Mouse (Mus musculus) MEL (cell line): ENCODE measurements around the gene Cisd1. TPM values are rescaled to one million over a fixed set of nuclear protein-coding genes. Genes with fewer than 3 reads are reported as not detected.

Experiments
- DNase-seq: peaks from one replicate; pipeline ENCODE4 v3.0.0; 2011; ENCODE audit warnings: low read depth, low spot score
- H3K27ac ChIP-seq: 2 replicates; pipeline ENCODE4 v1.5.1; 2012; ENCODE audit warnings: low read depth, mild to moderate bottlenecking, control low read depth, low read length, moderate library complexity; ENCODE audit not compliant: control insufficient read depth
- H3K27me3 ChIP-seq, 2 experiments: fragments of 150-350 bp in 1 of 2; sonication (generic) in 1 of 2; 2 replicates each; pipeline ENCODE4 v1.6.1; 2012; ENCODE audit warnings: low read length in 2 of 2, mild to moderate bottlenecking in 2 of 2, improper control_type of control experiment in 1 of 2, moderate library complexity in 1 of 2; ENCODE audit not compliant: insufficient read depth in 2 of 2, control insufficient read depth in 1 of 2
- H3K36me3 ChIP-seq, 2 experiments: 2 replicates each; pipeline ENCODE4 v1.6.1; 2012 to 2014; ENCODE audit warnings: low read length in 2 of 2, improper control_type of control experiment in 1 of 2, inconsistent platforms in 1 of 2, mild to moderate bottlenecking in 1 of 2; ENCODE audit not compliant: insufficient read depth in 2 of 2, control insufficient read depth in 1 of 2
- H3K4me1 ChIP-seq, 2 experiments: fragments of 150-350 bp in 1 of 2; sonication (generic) in 1 of 2; 2 replicates each; pipeline ENCODE4 v1.6.1; 2012; ENCODE audit warnings: low read length in 2 of 2, improper control_type of control experiment in 1 of 2, mild to moderate bottlenecking in 1 of 2; ENCODE audit not compliant: insufficient read depth in 2 of 2, control insufficient read depth in 1 of 2
- H3K4me3 ChIP-seq, 2 experiments: fragments of 150-350 bp in 1 of 2; sonication (generic) in 1 of 2; 2 replicates each; pipeline ENCODE4 v1.5.1; 2012; ENCODE audit warnings: low read depth in 2 of 2, low read length in 2 of 2, mild to moderate bottlenecking in 2 of 2, moderate library complexity in 2 of 2, control low read depth in 1 of 2, improper control_type of control experiment in 1 of 2; ENCODE audit not compliant: control insufficient read depth in 1 of 2, insufficient read depth in 1 of 2
- H3K79me2 ChIP-seq: 2 replicates; pipeline ENCODE4 v1.6.1; 2012; ENCODE audit warnings: mild to moderate bottlenecking, low read length, moderate library complexity; ENCODE audit not compliant: control insufficient read depth, poor library complexity, insufficient read depth
- H3K9ac ChIP-seq: 2 replicates; pipeline ENCODE4 v1.6.1; 2012; ENCODE audit warnings: low read depth, mild to moderate bottlenecking, control low read depth, low read length, moderate library complexity; ENCODE audit not compliant: control insufficient read depth, poor library complexity, severe bottlenecking
- H3K9me3 ChIP-seq: fragments of 150-350 bp; sonication (generic); replicated peaks from 2 replicates; pipeline ENCODE4 v1.6.1; 2012; ENCODE audit warnings: mild to moderate bottlenecking, low read length, improper control_type of control experiment, moderate library complexity; ENCODE audit not compliant: insufficient read depth
- BHLHE40 ChIP-seq: IDR thresholded peaks from 2 replicates; pipeline ENCODE4 v1.6.1; 2012; ENCODE audit warnings: low read depth, mild to moderate bottlenecking, inconsistent platforms, low read length, improper control_type of control experiment, borderline replicate concordance
- EP300 ChIP-seq, 2 experiments: IDR thresholded peaks; 2 replicates each; pipeline ENCODE4 v1.6.1; 2011; ENCODE audit warnings: improper control_type of control experiment in 2 of 2, low read length in 2 of 2, low read depth in 1 of 2, mild to moderate bottlenecking in 1 of 2
- ETS1 ChIP-seq: IDR thresholded peaks from 2 replicates; pipeline ENCODE4 v1.6.1; 2012; ENCODE audit warnings: low read depth, mild to moderate bottlenecking, inconsistent platforms, low read length, improper control_type of control experiment, moderate library complexity
- GATA1 ChIP-seq: IDR thresholded peaks from 2 replicates; pipeline ENCODE4 v1.6.1; 2011; ENCODE audit warnings: low read depth, low read length, improper control_type of control experiment
- KAT2A ChIP-seq: conservative IDR thresholded peaks from 2 replicates; pipeline ENCODE4 v1.6.1; 2012; ENCODE audit warnings: low read depth, low read length, improper control_type of control experiment, inconsistent platforms
- MAFK ChIP-seq: IDR thresholded peaks from 2 replicates; pipeline ENCODE4 v1.6.1; 2011; ENCODE audit warnings: low read depth, mild to moderate bottlenecking, low read length, improper control_type of control experiment, borderline replicate concordance
- MAX ChIP-seq: IDR thresholded peaks from 2 replicates; pipeline ENCODE4 v1.6.1; 2011; ENCODE audit warnings: low read length, improper control_type of control experiment
- MYB ChIP-seq: IDR thresholded peaks from 2 replicates; pipeline ENCODE4 v1.6.1; 2011; ENCODE audit warnings: mild to moderate bottlenecking, low read depth, low read length, improper control_type of control experiment
- MYC ChIP-seq: IDR thresholded peaks from 2 replicates; pipeline ENCODE4 v1.6.1; 2011; ENCODE audit warnings: low read depth, mild to moderate bottlenecking, low read length, improper control_type of control experiment, moderate library complexity
- NELFE ChIP-seq: IDR thresholded peaks from 2 replicates; pipeline ENCODE4 v1.6.1; 2011; ENCODE audit warnings: low read depth, low read length, improper control_type of control experiment
- NRF1 ChIP-seq: IDR thresholded peaks from 2 replicates; pipeline ENCODE4 v1.6.1; 2014; ENCODE audit warnings: low read depth, mild to moderate bottlenecking, inconsistent platforms, low read length, improper control_type of control experiment, moderate library complexity; ENCODE audit not compliant: poor library complexity, insufficient read depth, severe bottlenecking
- POLR2AphosphoS5 ChIP-seq: IDR thresholded peaks from 2 replicates; pipeline ENCODE4 v1.6.1; 2012; ENCODE audit warnings: low read depth, borderline replicate concordance, mild to moderate bottlenecking, inconsistent platforms, low read length, moderate library complexity, mixed read lengths
- RCOR1 ChIP-seq: IDR thresholded peaks from 2 replicates; pipeline ENCODE4 v1.6.1; 2012; ENCODE audit warnings: low read depth, mild to moderate bottlenecking, inconsistent platforms, low read length, improper control_type of control experiment
- SMC3 ChIP-seq: IDR thresholded peaks from 2 replicates; pipeline ENCODE4 v1.6.1; 2011; ENCODE audit warnings: low read depth, low read length, improper control_type of control experiment
- TBP ChIP-seq: IDR thresholded peaks from 2 replicates; pipeline ENCODE4 v1.8.0; 2011; ENCODE audit warnings: low read depth, low read length, improper control_type of control experiment
- UBTF ChIP-seq: IDR thresholded peaks from 2 replicates; pipeline ENCODE4 v1.6.1; 2012; ENCODE audit warnings: low read depth, mild to moderate bottlenecking, inconsistent platforms, low read length, improper control_type of control experiment, moderate library complexity, borderline replicate concordance; ENCODE audit not compliant: insufficient read depth
- USF1 ChIP-seq: IDR thresholded peaks from 2 replicates; pipeline ENCODE4 v1.6.1; 2014; ENCODE audit warnings: low read depth, mild to moderate bottlenecking, inconsistent platforms, low read length, improper control_type of control experiment, moderate library complexity
- USF2 ChIP-seq, 2 experiments: IDR thresholded peaks; 2 replicates each; pipeline ENCODE4 v1.6.1; 2011 to 2012; ENCODE audit warnings: improper control_type of control experiment in 2 of 2, low read length in 2 of 2, borderline replicate concordance in 1 of 2, inconsistent platforms in 1 of 2, low read depth in 1 of 2, mild to moderate bottlenecking in 1 of 2; ENCODE audit not compliant: insufficient read depth in 1 of 2
- ZMIZ1 ChIP-seq: IDR thresholded peaks from 2 replicates; pipeline ENCODE4 v1.6.1; 2012; ENCODE audit warnings: low read depth, mild to moderate bottlenecking, inconsistent platforms, low read length, improper control_type of control experiment, moderate library complexity
- ZNF384 ChIP-seq: IDR thresholded peaks from 2 replicates; pipeline ENCODE4 v1.6.1; 2012; ENCODE audit warnings: low read depth, mild to moderate bottlenecking, inconsistent platforms, low read length, improper control_type of control experiment
- polyA plus RNA-seq, 2 experiments: library from polyadenylated mRNA; stranded (reverse) in 1 of 2; unstranded in 1 of 2; fragments of >175 nt in 1 of 2; fragments of >200 nt in 1 of 2; gene quantifications; 2 replicates each; pipeline versions ENCODE4 v1.2.1 to v1.2.4; 2012; ENCODE audit warnings: low replicate concordance in 2 of 2, low read depth in 1 of 2; ENCODE audit not compliant: insufficient read length in 2 of 2, insufficient read depth in 1 of 2, missing spikeins in 1 of 2
- total RNA-seq: library from RNA; depleted of rRNA; stranded (reverse); fragments of 300-350 nt; gene quantifications from 2 replicates; pipeline ENCODE4 v1.2.3, GENCODE M21; 2012

Cisd1 gene
- total and polyA plus RNA-seq, 3 experiments = 108 to 109 TPM; not detected in 1

- Histone ChIP-seq H3K36me3 (no peaks in the 10 kb centered on the region; a peak in 1 of 4 replicates), H3K27ac (no peak overlapping the region), H3K4me1 (no peaks in the 10 kb centered on the region)
- TF ChIP-seq BHLHE40 = no peak
- TF ChIP-seq MAX = no peak
- no peak for TF ChIP-seq UBTF
- no peak for TF ChIP-seq SMC3
- TF ChIP-seq TBP = no peak
- TF ChIP-seq GATA1 = no peak
- TF ChIP-seq, all 39 proteins: peak for 0
- H3K79me2 ChIP-seq = peaks cover 32% of the 10 kb centered on the region
- no peak overlapping the region for H3K9ac ChIP-seq
- H3K4me3 ChIP-seq = no peak overlapping the region
- H3K9me3 ChIP-seq = no peaks in the 10 kb centered on the region
- no peak for DNase-seq
- H3K27me3 ChIP-seq = no peaks in the 10 kb centered on the region
These were observed 16.3 kb upstream of the Cisd1 start for GRCm38 (mm10) chr10:71361044-71361443.

- H3K27ac ChIP-seq = no peak overlapping the region
- H3K79me2 ChIP-seq = peaks cover 44% of the 10 kb centered on the region
- H3K36me3 ChIP-seq = no peaks in the 10 kb centered on the region; a peak in 1 of 4 replicates
- no peak for DNase-seq
- H3K9ac ChIP-seq = no peak overlapping the region
- TF ChIP-seq ZMIZ1 = no peak
- TF ChIP-seq BHLHE40 = no peak
- TF ChIP-seq ETS1 = no peak
- no peak for TF ChIP-seq NRF1
- TF ChIP-seq NELFE = no peak
- no peak for TF ChIP-seq RCOR1
- TF ChIP-seq EP300 (IDR thresholded peaks at IDR 0.05; ENCODE audit: low read depth in 1 of 2, low read length in 2 of 2) = no peak
- TF ChIP-seq SMC3 = no peak
- TF ChIP-seq KAT2A = no peak
- TF ChIP-seq USF1 = no peak
- no peak for TF ChIP-seq MYB
- TF ChIP-seq MAFK = no peak
- TF ChIP-seq MYC = no peak
- no peak for TF ChIP-seq USF2 (IDR thresholded peaks at IDR 0.05; ENCODE audit: borderline replicate concordance in 1 of 2, insufficient read depth in 1 of 2, low read depth in 1 of 2, low read length in 2 of 2)
- TF ChIP-seq POLR2AphosphoS5 = no peak
- TF ChIP-seq ZNF384 = no peak
- TF ChIP-seq TBP = no peak
- no peaks in the 10 kb centered on the region for H3K9me3 ChIP-seq
- no peak overlapping the region for H3K4me3 ChIP-seq
- H3K27me3 ChIP-seq = no peaks in the 10 kb centered on the region
- H3K4me1 ChIP-seq = no peaks in the 10 kb centered on the region
These were observed 10.2 kb upstream of the Cisd1 start for GRCm38 (mm10) chr10:71354947-71355346.
